ENCODE assay signal across 8 mouse cellular contexts in the genomic region with DNA sequence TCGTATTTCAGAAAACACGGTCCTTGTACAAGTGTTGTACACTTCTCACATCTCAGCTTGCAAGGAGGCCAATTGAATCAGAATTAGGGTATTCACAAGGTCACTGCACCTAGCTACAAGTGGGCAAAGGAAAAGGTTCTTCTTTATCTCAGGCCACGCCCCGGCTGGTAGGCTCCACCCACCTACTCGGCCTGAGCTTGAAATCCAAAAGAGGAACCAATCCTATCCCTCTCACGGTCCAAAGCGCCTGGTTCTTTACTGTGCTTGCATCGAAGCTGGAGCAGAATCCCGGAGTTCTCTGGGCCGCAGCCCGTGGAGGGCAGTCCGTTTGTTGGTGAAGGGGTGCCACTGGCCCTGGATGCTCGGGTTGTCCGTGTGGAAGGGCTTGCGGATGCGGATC. TPM values are rescaled to one million over a fixed set of nuclear protein-coding genes. Genes with fewer than 3 reads are reported as not detected.
A peak's percentile ranks its signal among the peaks of the same experiment; 100 is the strongest.
DNase-seq lines count a peak whose midpoint lies in the region; ATAC-seq and TF ChIP-seq lines count a peak whose summit lies in the region.

A gene (plus strand): TSS at position 220 of the 400 bp plus-strand sequence.

- no peak for ATAC-seq in CD4-positive, CD25-positive, alpha-beta regulatory T cell, adult 4 months
- ATAC-seq in midbrain, embryonic 11.5 days (ENCODE audit: low FRiP score), result no peak
- ATAC-seq in stomach, postnatal 0 days (ENCODE audit: low FRiP score, low TSS enrichment), result no peak; the same call in 1 of the 2 replicates

- H3K9ac ChIP-seq in midbrain, embryonic 11.5 days (ENCODE audit: low read length), result peak within 1 kb of the TSS; percentile 71
- peak within 1 kb of the TSS; percentile 88 for H3K9ac ChIP-seq in stomach, postnatal 0 days (ENCODE audit: low read length)

- no peak for TF ChIP-seq POLR2A in brain, embryonic 14.5 days (IDR thresholded peaks at IDR 0.05; ENCODE audit: borderline replicate concordance, extremely low read depth, insufficient read depth, insufficient read length, poor library complexity, severe bottlenecking)

- intact Hi-C loops in gastrocnemius, postnatal 14 days (cut with DNase I; ENCODE audit: low total_unique reads), result no loop called here

- no peaks in the 10 kb centered on the region for H3K9me3 ChIP-seq in limb, embryonic 10.5 days (replicated peaks)
- no peaks in the 10 kb centered on the region for H3K9me3 ChIP-seq in midbrain, embryonic 11.5 days (ENCODE audit: control insufficient read depth, low read length)
- H3K9me3 ChIP-seq in stomach, postnatal 0 days (ENCODE audit: control insufficient read depth, low read length), result no peaks in the 10 kb centered on the region

- WGBS in limb, embryonic 10.5 days, result 12% methylated on average over 16 of the region's 16 CpGs
- WGBS in midbrain, embryonic 11.5 days, result 10% methylated on average over 16 of the region's 16 CpGs
- WGBS in stomach, postnatal 0 days, result 10% methylated on average over 16 of the region's 16 CpGs

- H3K4me2 ChIP-seq in midbrain, embryonic 11.5 days, result peak within 1 kb of the TSS; percentile 75
- peak within 1 kb of the TSS; percentile 89 for H3K4me2 ChIP-seq in stomach, postnatal 0 days (replicated peaks; ENCODE audit: low read depth)

- peak within 1 kb of the TSS; percentile 87 for H3K27ac ChIP-seq in limb, embryonic 10.5 days
- H3K27ac ChIP-seq in midbrain, embryonic 11.5 days (ENCODE audit: low read depth, low read length), result 0 out of 2 replicates have a peak within 1 kb of the TSS, but pooled peaks have one; percentile 25
- H3K27ac ChIP-seq in stomach, postnatal 0 days (replicated peaks), result peak within 1 kb of the TSS; percentile 89

- H3K4me3 ChIP-seq in limb, embryonic 10.5 days, result peak within 1 kb of the TSS; percentile 96
- H3K4me3 ChIP-seq in midbrain, embryonic 11.5 days (ENCODE audit: low read depth, low read length), result peak within 1 kb of the TSS; percentile 70
- peak within 1 kb of the TSS; percentile 93 for H3K4me3 ChIP-seq in stomach, postnatal 0 days (ENCODE audit: low read depth, low read length)

- H3K27me3 ChIP-seq in limb, embryonic 10.5 days (ENCODE audit: low read depth, poor library complexity, severe bottlenecking), result no peaks in the 10 kb centered on the region
- no peaks in the 10 kb centered on the region for H3K27me3 ChIP-seq in midbrain, embryonic 11.5 days (ENCODE audit: control insufficient read depth, insufficient read depth, low read length)
- no peaks in the 10 kb centered on the region for H3K27me3 ChIP-seq in stomach, postnatal 0 days (ENCODE audit: control insufficient read depth, insufficient read depth, low read length)

- no peak for TF ChIP-seq CTCF in brain, embryonic 14.5 days (IDR thresholded peaks at IDR 0.05; ENCODE audit: borderline replicate concordance, extremely low read depth, insufficient read depth, insufficient read length)
- TF ChIP-seq CTCF in stomach, postnatal 0 days (IDR thresholded peaks at IDR 0.05; ENCODE audit: low read depth), result no peak

- H3K4me1 ChIP-seq in limb, embryonic 10.5 days, result peaks cover 17% of the 10 kb centered on the region
- peaks cover 14% of the 10 kb centered on the region; the same call in 1 of the 2 replicates for H3K4me1 ChIP-seq in midbrain, embryonic 11.5 days (ENCODE audit: control insufficient read depth, insufficient read depth, low read length)
- H3K4me1 ChIP-seq in stomach, postnatal 0 days (replicated peaks; ENCODE audit: control insufficient read depth, insufficient read depth), result no peaks in the 10 kb centered on the region

- TF ChIP-seq EP300 in stomach, postnatal 0 days (optimal IDR thresholded peaks at IDR 0.05), result no peak

- H3K36me3 ChIP-seq in limb, embryonic 10.5 days, result peaks cover 80% of the 10 kb centered on the region
- peaks cover 13% of the 10 kb centered on the region for H3K36me3 ChIP-seq in midbrain, embryonic 11.5 days (ENCODE audit: control insufficient read depth, insufficient read depth, low read length)
- peaks cover 2% of the 10 kb centered on the region; the same call in 1 of the 2 replicates for H3K36me3 ChIP-seq in stomach, postnatal 0 days (ENCODE audit: control insufficient read depth, insufficient read depth, low read length)

- DNase-seq in CD4-positive, CD25-positive, alpha-beta regulatory T cell, adult 2 months (ENCODE audit: low read depth, low spot score), result peak; percentile 48
- DNase-seq in brain, embryonic 14.5 days (ENCODE audit: low read depth), result peak; percentile 23
- DNase-seq in gastrocnemius, postnatal 14 days, result no peak
- peak; percentile 77 for DNase-seq in induced T-regulatory cell, adult 2 months (ENCODE audit: low read depth)
- peak; percentile 37 for DNase-seq in limb, embryonic 10.5 days (ENCODE audit: low spot score)
- peak; percentile 88 for DNase-seq in midbrain, embryonic 11.5 days (ENCODE audit: low spot score, missing footprints)
- DNase-seq in stomach, postnatal 0 days (ENCODE audit: low spot score), result peak; percentile 80

RNA-seq across cellular contexts. Expression of the gene that starts here (rescaled TPM):
- 10 to 100 TPM in 1 of 2 experiments, 1 to 10 TPM in 1; 8.6 to 20.3 TPM for polyA plus RNA-seq in CD4-positive, CD25-positive, alpha-beta regulatory T cell, adult 4 months (2017; shearing (Covaris generic))
- 15.6 and 16.5 TPM in 2 replicates for polyA plus RNA-seq in brain, embryonic 14.5 days (2012; rRNA removed)
- 10 to 100 TPM; 14.5 to 15.9 TPM for total RNA-seq in gastrocnemius, postnatal 14 days (2021)
- 39.2 and 45.4 TPM in 2 replicates for polyA plus RNA-seq in limb, embryonic 10.5 days (2016; fragmentation: Nextera tagmentation; extraction: Ambion mirVana)
- polyA plus RNA-seq in midbrain, embryonic 11.5 days (2014; fragmentation: Nextera tagmentation; extraction: Ambion mirVana), result 13.8 and 14.2 TPM in 2 replicates
- 7.9 and 8.5 TPM in 2 replicates for polyA plus RNA-seq in stomach, postnatal 0 days (2015; fragmentation: Nextera tagmentation; extraction: Ambion mirVana)

Comparison
In these comparisons a context has a peak if more than half of its experiments do, and no peak if none do; other contexts are left out.
1. H3K27ac ChIP-seq: peak in every context shown above with its lines; median percentile 89 in stomach, postnatal 0 days; 87 in limb, embryonic 10.5 days; 25 in midbrain, embryonic 11.5 days.